Mouse (Mus musculus) left cerebral cortex, postnatal 36 days (tissue): ENCODE data around the gene Crtac1. TPM values are rescaled to one million over a fixed set of nuclear protein-coding genes. Genes with fewer than 3 reads are reported as not detected.

Experiments
- DNase-seq, 2 experiments: peaks; one replicate each; pipeline ENCODE4 v3.0.0; 2021 to 2022; ENCODE audit warnings: low spot score in 2 of 2, mixed read lengths in 1 of 2
- intact Hi-C: fragments of 180-260 bp; cut with DNase I; formaldehyde crosslinking; loops from one replicate; pipeline ENCODE4 v1.15.1; 2025
- total RNA-seq, 2 experiments: library from RNA; stranded (reverse); gene quantifications; 2 replicates each; pipeline ENCODE4 v1.2.3; 2021

The Crtac1 gene
- 10 to 100 TPM; 67.7 to 77.0 TPM for total RNA-seq

DNA sequence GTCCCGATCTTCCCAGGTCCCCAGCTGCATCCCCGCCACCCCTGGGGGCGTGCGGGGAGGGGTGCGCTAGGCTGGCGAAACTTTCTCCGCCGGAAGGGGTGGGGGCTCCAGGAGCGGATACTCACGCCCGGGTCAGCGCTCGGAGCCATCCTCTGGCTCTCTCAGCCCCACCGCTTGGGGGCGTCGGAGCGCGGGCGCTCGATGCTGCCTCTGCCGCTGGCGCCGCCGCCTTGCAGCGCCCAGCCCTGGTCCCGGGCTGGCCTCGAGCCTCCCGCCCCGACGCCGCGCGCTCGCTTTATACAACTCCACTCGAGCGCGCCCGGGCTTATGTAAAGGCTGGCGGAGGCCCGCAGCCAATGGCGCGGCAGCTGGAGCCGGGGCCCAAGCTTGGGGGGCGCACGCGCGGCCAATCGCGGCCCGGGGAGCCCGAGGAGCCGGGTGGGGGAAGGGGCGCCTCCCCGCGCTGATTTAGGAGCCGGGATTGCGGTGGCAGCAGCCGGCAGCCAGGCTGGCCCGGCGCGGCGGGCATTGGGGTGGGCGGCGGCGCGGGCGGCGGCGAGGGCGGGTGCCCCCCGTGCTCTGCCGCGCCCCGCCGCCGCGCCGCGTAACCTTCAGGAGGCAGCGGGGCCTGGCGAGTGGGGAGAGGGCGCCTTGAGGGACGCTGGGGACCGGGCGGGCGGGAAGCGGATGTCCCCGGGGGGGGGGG, at the start of gene Crtac1:
Gene Crtac1 (minus strand): TSS at position 299 of the 706 bp plus-strand sequence.
- DNase-seq, result peak; percentile 87 to 93
- intact Hi-C loops, result loop anchor here (5.0 to 10.0 kb wide), 3 partner anchors 49 to 227 kb away; partner anchors contain the start of genes R3hcc1l and Sfrp5

DNA sequence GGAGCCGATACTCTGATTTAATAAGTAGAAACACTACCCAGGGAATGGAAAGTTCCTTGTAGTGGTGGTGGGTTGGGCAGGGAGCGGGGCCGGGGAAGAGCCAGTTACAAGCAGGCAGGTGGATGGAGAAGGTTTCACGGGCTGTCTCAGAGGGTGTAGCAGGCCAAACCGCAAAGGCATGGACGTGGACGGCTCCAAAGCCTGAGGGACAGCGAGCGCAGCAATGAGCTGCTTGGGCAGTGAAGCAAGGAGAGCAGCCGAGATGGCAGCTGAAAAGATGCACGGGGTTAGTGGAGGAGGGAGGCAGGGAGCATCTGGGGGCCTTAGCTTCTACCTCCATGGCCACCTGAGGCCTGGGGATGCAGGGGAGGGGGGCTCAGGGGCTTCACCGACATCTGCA, 46.7 kb upstream of the Crtac1 start:
- DNase-seq, result no peak
- intact Hi-C loops, result no loop called here

DNA sequence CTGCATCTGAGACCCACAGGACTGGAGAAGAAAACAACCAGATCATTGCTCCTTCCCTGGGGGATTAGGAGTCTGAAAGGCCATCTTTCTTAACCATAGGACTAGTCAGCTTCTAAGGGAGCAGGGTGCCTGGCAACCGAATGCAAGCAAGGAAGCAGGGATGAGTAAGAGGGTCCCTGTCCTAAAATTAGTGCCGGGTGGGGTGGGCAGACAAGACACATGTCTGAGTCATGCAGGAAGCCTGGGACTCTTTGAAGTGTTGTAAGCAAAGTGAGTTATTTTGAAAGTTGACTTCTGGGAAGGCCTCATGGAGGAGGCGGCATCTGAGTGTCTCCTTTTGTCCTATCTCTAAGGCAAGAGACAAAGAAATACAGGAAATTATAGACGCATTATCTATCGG, 46.2 kb upstream of the Crtac1 start:
- intact Hi-C loops, result no loop called here
- no peak for DNase-seq

- intact Hi-C loops, result no loop called here
- DNase-seq, result no peak
These were observed 41.2 kb upstream of the Crtac1 start for GRCm38 (mm10) chr19:42472831-42473230.

- no peak for DNase-seq
- intact Hi-C loops, result no loop called here
These were observed 40.0 kb upstream of the Crtac1 start for GRCm38 (mm10) chr19:42471571-42471970.

DNA sequence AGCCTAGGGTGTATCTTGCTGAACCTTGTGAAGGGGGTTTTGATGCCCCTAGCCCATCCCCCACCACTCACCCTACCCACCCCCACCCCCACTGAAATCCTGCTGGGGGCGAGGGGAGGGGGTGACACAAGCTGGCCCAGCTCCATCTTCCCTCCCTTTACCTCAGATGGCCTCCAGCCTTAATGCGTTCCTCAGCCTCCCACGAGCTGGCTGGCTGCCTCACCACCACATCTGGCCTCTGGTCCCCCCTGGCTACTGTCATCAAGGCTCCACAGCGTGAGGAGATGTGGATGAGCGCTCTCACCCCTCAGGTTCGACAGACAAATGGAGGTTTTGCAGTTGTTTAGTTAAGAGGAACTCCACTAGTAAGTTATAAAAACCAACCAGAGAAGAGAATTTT, 30.3 kb upstream of the Crtac1 start:
- no peak for DNase-seq
- intact Hi-C loops, result no loop called here

GRCm38 (mm10) chr19:42461353-42461752, 29.8 kb upstream of the Crtac1 start:
- no peak for DNase-seq
- intact Hi-C loops, result no loop called here

DNA sequence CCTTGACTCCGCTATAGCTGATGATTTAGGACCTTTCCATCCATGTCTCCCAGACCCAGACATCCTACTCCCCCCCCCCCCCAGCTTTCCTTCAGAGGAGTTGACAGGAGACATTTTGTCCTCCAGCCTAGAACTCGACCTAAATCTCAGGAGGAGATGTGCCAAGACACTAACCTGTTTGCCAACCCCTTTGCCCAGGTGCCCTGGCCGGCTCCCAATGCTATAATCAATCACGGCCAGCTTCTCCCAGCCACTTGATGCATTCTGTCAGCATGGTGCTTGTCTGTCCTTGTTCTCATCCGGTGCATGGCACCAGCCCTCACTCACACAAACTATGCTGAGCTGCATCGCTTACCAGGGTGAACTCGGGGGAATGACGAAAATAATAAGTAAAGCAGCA, 27.9 kb upstream of the Crtac1 start:
- intact Hi-C loops, result no loop called here
- DNase-seq, result no peak

- no peak for DNase-seq
- intact Hi-C loops, result no loop called here
These were observed 23.1 kb upstream of the Crtac1 start for GRCm38 (mm10) chr19:42454481-42455236.

DNA sequence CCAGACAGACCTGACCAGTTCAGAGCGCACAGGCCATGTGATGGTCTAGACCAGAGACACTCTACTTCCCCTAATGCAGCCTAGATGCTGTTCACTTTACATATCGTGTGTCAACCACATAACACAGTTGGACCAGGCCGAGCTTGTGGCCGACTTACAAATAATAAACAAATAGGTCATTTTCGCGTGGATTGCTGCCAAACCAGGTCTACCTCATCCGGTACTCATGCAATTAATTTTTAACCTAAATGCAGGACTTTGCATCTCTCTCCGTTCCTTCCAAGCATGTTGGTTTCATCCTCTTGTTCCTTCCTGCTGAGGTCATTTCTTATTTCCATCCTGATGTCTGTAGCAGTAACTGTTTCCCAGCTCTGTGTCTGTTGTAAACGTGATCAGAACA, 22.4 kb upstream of the Crtac1 start:
- intact Hi-C loops, result no loop called here
- DNase-seq, result no peak

GRCm38 (mm10) chr19:42452539-42452938, 21.0 kb upstream of the Crtac1 start:
- intact Hi-C loops, result no loop called here
- no peak for DNase-seq

- no peak for DNase-seq
- intact Hi-C loops, result loop anchor here (10.0 kb wide), 1 partner anchor 206 kb away; no protein-coding TSS in a partner anchor
These were observed 17.0 kb upstream of the Crtac1 start for GRCm38 (mm10) chr19:42448539-42448938.

GRCm38 (mm10) chr19:42443887-42444409, 12.4 kb upstream of the Crtac1 start:
- intact Hi-C loops, result loop anchor here (10.0 kb wide), 1 partner anchor 211 kb away; no protein-coding TSS in a partner anchor
- DNase-seq, result no peak

DNA sequence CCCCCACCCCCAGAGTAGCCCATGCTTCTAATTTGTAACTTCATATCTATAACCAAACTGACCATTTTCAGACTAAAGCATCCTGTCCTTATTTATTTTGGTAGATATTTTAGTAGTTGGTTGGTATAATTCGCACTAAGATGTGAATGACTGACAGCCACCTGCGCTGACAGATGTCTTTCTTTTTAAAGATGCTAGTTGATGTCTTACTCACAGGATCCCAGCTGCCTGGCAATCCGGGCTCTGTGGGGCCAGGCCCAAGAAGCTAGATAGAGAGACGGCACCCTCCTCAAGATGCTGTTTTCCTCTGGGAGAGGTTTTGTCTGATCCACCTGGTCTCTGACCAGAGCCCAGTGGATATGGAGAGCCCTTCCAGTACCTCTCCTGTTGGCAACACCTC, 11.7 kb upstream of the Crtac1 start:
- DNase-seq, result no peak
- intact Hi-C loops, result loop anchor here (10.0 kb wide), 1 partner anchor 212 kb away; no protein-coding TSS in a partner anchor

DNA sequence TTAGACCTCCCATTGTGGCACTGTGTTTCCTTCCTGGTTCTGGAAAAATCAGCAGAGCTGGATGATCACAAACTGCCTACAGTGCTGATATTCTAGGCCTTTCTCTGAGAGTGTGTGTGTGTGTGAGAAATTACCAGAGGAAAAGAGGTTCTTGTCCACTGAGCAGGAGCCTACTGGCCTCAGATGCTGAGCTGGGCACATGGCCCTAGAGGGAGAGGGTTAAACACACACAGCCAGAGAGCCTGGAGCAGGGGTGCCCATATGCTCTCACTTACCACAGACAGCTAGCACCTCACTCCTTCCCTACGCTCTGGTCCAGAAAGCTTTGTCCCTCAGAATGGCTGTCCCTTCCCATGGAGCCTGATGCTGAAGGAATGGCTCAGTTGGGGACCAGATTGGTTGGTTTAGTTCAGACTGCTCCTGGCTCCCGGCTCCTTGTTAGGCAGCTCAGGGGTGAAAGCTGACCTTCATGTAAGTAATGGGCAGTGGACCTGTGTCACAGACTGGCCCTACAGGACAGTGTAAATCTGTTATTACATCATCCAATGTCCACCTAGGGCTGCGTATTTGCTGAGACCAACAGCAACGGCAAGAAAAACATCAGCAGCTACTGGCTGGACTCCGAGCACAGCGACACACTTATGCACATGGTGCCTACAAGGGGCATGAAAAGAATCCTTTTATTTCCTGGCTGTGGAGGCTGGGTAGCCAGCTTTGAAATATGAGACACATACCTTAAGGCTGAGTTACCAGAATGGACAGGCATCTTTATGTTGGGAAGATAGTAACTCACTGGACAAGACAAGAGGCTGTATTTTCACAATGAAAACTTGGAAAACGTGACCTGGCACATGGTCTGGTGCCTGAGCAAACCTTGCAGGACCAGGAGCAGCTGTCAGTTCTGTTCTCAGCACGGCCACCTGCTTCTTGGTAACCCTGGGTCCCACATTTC, 10.9 kb upstream of the Crtac1 start:
- DNase-seq, result no peak
- intact Hi-C loops, result loop anchor here (10.0 kb wide), 1 partner anchor 212 kb away; no protein-coding TSS in a partner anchor

DNA sequence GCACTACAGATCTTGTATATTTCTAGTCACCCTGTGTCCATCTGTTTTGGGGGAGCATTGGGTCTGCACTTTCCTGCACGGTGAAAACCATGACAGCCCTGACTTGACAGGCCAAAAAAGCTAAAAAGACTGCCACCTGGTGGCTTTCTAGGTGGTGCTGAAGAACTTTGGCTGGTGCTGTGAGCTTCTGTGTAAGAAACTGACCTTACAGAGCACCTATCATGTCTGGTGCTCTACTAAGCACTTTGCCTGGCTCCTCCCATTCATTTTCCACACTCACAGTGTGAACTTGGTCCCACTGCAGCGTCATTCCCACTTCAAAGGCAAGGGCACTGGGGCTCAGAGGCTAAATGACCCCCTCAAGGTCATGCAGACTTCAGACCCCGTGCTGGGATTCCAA, 8.5 kb upstream of the Crtac1 start:
- intact Hi-C loops, result loop anchor here (10.0 kb wide), 1 partner anchor 215 kb away; no protein-coding TSS in a partner anchor
- DNase-seq, result no peak

GRCm38 (mm10) chr19:42439353-42439752, 7.8 kb upstream of the Crtac1 start:
- DNase-seq, result no peak
- intact Hi-C loops, result loop anchor here (10.0 kb wide), 1 partner anchor 235 kb away; the partner anchor contains the start of gene Sfrp5

- intact Hi-C loops, result loop anchor here (10.0 kb wide), 1 partner anchor 231 kb away; the partner anchor contains the start of gene Sfrp5
- no peak for DNase-seq
These were observed 4.0 kb upstream of the Crtac1 start for GRCm38 (mm10) chr19:42435621-42436020.

- intact Hi-C loops, result loop anchor here (5.0 to 10.0 kb wide), 3 partner anchors 50 to 228 kb away; partner anchors contain the start of genes R3hcc1l and Sfrp5
- no peak for DNase-seq
These were observed 1.2 kb upstream of the Crtac1 start for GRCm38 (mm10) chr19:42432761-42433160.
